Comparison of ENCODE assay signal across 10 mouse cellular contexts in genomic region chr8:122511552-122511951, GRCm38 (mm10). TPM values are rescaled to one million over a fixed set of nuclear protein-coding genes. Genes with fewer than 3 reads are reported as not detected.
DNase-seq lines count a peak whose midpoint lies in the region; ATAC-seq and TF ChIP-seq lines count a peak whose summit lies in the region.
"Had no signal": no experiment of that assay in that cellular context is flagged by ENCODE, and none has a peak within 500 bp of the region (broad histone marks: within the 10 kb centered on the region; RNA-seq: fewer than 3 reads in every experiment).

No protein-coding gene starts in this region.

- H3K4me2 ChIP-seq in intestine, embryonic 16.5 days (ENCODE audit: low read depth, low read length) = no peak overlapping the region

- TF ChIP-seq CTCF in heart, adult 2 months (IDR thresholded peaks at IDR 0.05) = no peak

- peaks cover 26% of the 10 kb centered on the region for H3K4me1 ChIP-seq in heart, adult 2 months (ENCODE audit: control insufficient read depth, insufficient read depth, low read length)
- peaks cover 24% of the 10 kb centered on the region for H3K4me1 ChIP-seq in intestine, embryonic 16.5 days (ENCODE audit: control insufficient read depth, insufficient read depth, low read length)

- TF ChIP-seq EP300 in heart, adult 2 months (IDR thresholded peaks at IDR 0.05; ENCODE audit: insufficient read depth, low read depth, low read length) = 0 out of 2 replicates have a peak, but pooled peaks have one; percentile 4

- no peak overlapping the region for H3K4me3 ChIP-seq in heart, adult 2 months
- H3K4me3 ChIP-seq in intestine, embryonic 16.5 days (ENCODE audit: low read length) = no peak overlapping the region

- H3K9me3 ChIP-seq in intestine, embryonic 16.5 days (ENCODE audit: control insufficient read depth, low read length) = no peaks in the 10 kb centered on the region

- peak; percentile 31 for DNase-seq in testis, postnatal 14 days (ENCODE audit: low spot score)
- no peak for DNase-seq in testis, postnatal 10 days (ENCODE audit: low spot score)
- DNase-seq in heart, adult 2 months = peak; percentile 70 to 76
- DNase-seq in urinary bladder, postnatal 4 days (ENCODE audit: low spot score in 2 of 2) = peak; percentile 66 to 68
- DNase-seq in left cerebral cortex, postnatal 4 days = no peak
- no peak for DNase-seq in adrenal gland, adult 18-20 months (ENCODE audit: low spot score in 2 of 2)
- DNase-seq: layer of hippocampus, postnatal 36 days; midbrain, embryonic 14.5 days; retina, postnatal 1 day had no signal

- 26% methylated on average over 16 of the region's 16 CpGs for WGBS in heart, adult 2 months
- WGBS in intestine, embryonic 16.5 days = 45% methylated on average over 16 of the region's 16 CpGs

- intact Hi-C loops in heart, adult 2 months (cut with DNase I) = no loop called here
- intact Hi-C loops in left cerebral cortex, postnatal 4 days (cut with DNase I) = no loop called here

- H3K27me3 ChIP-seq in heart, adult 2 months (ENCODE audit: control insufficient read depth, insufficient read depth, low read length) = no peaks in the 10 kb centered on the region
- no peaks in the 10 kb centered on the region for H3K27me3 ChIP-seq in intestine, embryonic 16.5 days (replicated peaks; ENCODE audit: control insufficient read depth, insufficient read depth, low read length)

- H3K9ac ChIP-seq in heart, adult 2 months (ENCODE audit: low read depth, low read length) = peak overlapping the region; percentile 8; the same call in 1 of the 2 replicates
- no peak overlapping the region for H3K9ac ChIP-seq in intestine, embryonic 16.5 days (ENCODE audit: low read depth, low read length)

- no peaks in the 10 kb centered on the region; the same call in none of the 2 replicates for H3K79me2 ChIP-seq in heart, adult 2 months (replicated peaks; ENCODE audit: control insufficient read depth, insufficient read depth, low read length)

- TF ChIP-seq POLR2A in heart, adult 2 months (IDR thresholded peaks at IDR 0.05; ENCODE audit: insufficient read depth, low read depth, low read length) = 0 out of 2 replicates have a peak, but pooled peaks have one; percentile 11

- H3K27ac ChIP-seq in heart, adult 2 months = peak overlapping the region; percentile 67
- H3K27ac ChIP-seq in intestine, embryonic 16.5 days (ENCODE audit: low read length) = peak overlapping the region; percentile 34

- no peaks in the 10 kb centered on the region for H3K36me3 ChIP-seq in heart, adult 2 months (ENCODE audit: control insufficient read depth, insufficient read depth, low read length)
- no peaks in the 10 kb centered on the region for H3K36me3 ChIP-seq in intestine, embryonic 16.5 days (ENCODE audit: control insufficient read depth, insufficient read depth, low read length)

- peak; percentile 54 for ATAC-seq in intestine, embryonic 16.5 days

RNA-seq across cellular contexts. Expression of gene Ctu2, which starts 35.6 kb away (rescaled TPM):
- 1 to 10 TPM; 5.6 to 7.7 TPM for total RNA-seq in heart, adult 2 months (2021)
- polyA plus RNA-seq in heart, adult 2 months (2012; rRNA removed) = 12.3 and 15.8 TPM in 2 replicates
- polyA plus RNA-seq in intestine, embryonic 16.5 days (2015; fragmentation: Nextera tagmentation; extraction: Ambion mirVana) = 37.9 and 43.6 TPM in 2 replicates
- 10 to 100 TPM; 46.2 to 49.4 TPM for total RNA-seq in left cerebral cortex, postnatal 4 days (2021)
- total RNA-seq in adrenal gland, adult 18-20 months (2021) = 10 to 100 TPM; 20.8 to 24.2 TPM

RNA-seq across cellular contexts. Expression of gene Rnf166, which starts 35.7 kb away (rescaled TPM):
- total RNA-seq in heart, adult 2 months (2021) = 10 to 100 TPM; 36.9 to 41.6 TPM
- 91.3 and 99.4 TPM in 2 replicates for polyA plus RNA-seq in heart, adult 2 months (2012; rRNA removed)
- polyA plus RNA-seq in intestine, embryonic 16.5 days (2015; fragmentation: Nextera tagmentation; extraction: Ambion mirVana) = 29.2 and 30.4 TPM in 2 replicates
- 10 to 100 TPM; 21.8 to 24.1 TPM for total RNA-seq in left cerebral cortex, postnatal 4 days (2021)
- total RNA-seq in adrenal gland, adult 18-20 months (2021) = 10 to 100 TPM; 39.1 to 66.6 TPM

RNA-seq across cellular contexts. Expression of gene Piezo1, which starts 39.6 kb away (rescaled TPM):
- 10 to 100 TPM; 14.0 to 14.8 TPM for total RNA-seq in heart, adult 2 months (2021)
- 48.5 and 55.5 TPM in 2 replicates for polyA plus RNA-seq in heart, adult 2 months (2012; rRNA removed)
- polyA plus RNA-seq in intestine, embryonic 16.5 days (2015; fragmentation: Nextera tagmentation; extraction: Ambion mirVana) = 9.8 and 11.3 TPM in 2 replicates
- total RNA-seq in left cerebral cortex, postnatal 4 days (2021) = 10 to 100 TPM; 19.9 to 20.6 TPM
- 10 to 100 TPM; 14.1 to 28.4 TPM for total RNA-seq in adrenal gland, adult 18-20 months (2021)

RNA-seq across cellular contexts. Expression of gene Snai3, which starts 51.0 kb away (rescaled TPM):
- total RNA-seq in heart, adult 2 months (2021) = 1 to 10 TPM; 1.6 to 8.1 TPM
- 6.8 and 8.2 TPM in 2 replicates for polyA plus RNA-seq in heart, adult 2 months (2012; rRNA removed)
- polyA plus RNA-seq in intestine, embryonic 16.5 days (2015; fragmentation: Nextera tagmentation; extraction: Ambion mirVana) = 0.73 and 0.83 TPM in 2 replicates
- total RNA-seq in left cerebral cortex, postnatal 4 days (2021) = not detected
- not detected for total RNA-seq in adrenal gland, adult 18-20 months (2021)
- total RNA-seq: layer of hippocampus, postnatal 36 days had no signal
- polyA plus RNA-seq: midbrain, embryonic 14.5 days had no signal

RNA-seq across cellular contexts. Expression of gene Cdt1, which starts 56.3 kb away (rescaled TPM):
- total RNA-seq in heart, adult 2 months (2021) = 1 to 10 TPM; 2.0 to 2.7 TPM
- polyA plus RNA-seq in heart, adult 2 months (2012; rRNA removed) = 3.2 and 3.5 TPM in 2 replicates
- 36.2 and 40.0 TPM in 2 replicates for polyA plus RNA-seq in intestine, embryonic 16.5 days (2015; fragmentation: Nextera tagmentation; extraction: Ambion mirVana)
- 1 to 10 TPM; 5.9 to 6.9 TPM for total RNA-seq in left cerebral cortex, postnatal 4 days (2021)
- 1 to 10 TPM; 4.7 to 4.9 TPM for total RNA-seq in adrenal gland, adult 18-20 months (2021)

Comparison
In these comparisons a context has a peak if more than half of its experiments do, and no peak if none do; other contexts are left out.
1. DNase-seq: peak in testis, postnatal 14 days (single experiment), heart, adult 2 months (2 of 2) and urinary bladder, postnatal 4 days (2 of 2); none in testis, postnatal 10 days (single experiment), left cerebral cortex, postnatal 4 days (single experiment) and adrenal gland, adult 18-20 months (0 of 2).